Mouse (Mus musculus) liver, embryonic 14.5 days (tissue): Measurements from ENCODE around the gene Mkrn2os. TPM values are rescaled to one million over a fixed set of nuclear protein-coding genes. Genes with fewer than 3 reads are reported as not detected.

ENCODE experiments used
- ATAC-seq: fragments of 200-750 bp; cut with Nextera tagmentation; 2 replicates; pipeline ENCODE4 v1.8.0; 2017; ENCODE audit warnings: moderate number of reproducible peaks, mild to moderate bottlenecking, moderate library complexity; ENCODE audit not compliant: insufficient read depth
- DNase-seq, 3 experiments: peaks; one replicate each; pipeline ENCODE4 v3.0.0-alpha.2; 2012 to 2013; ENCODE audit warnings: low read depth in 3 of 3, low spot score in 3 of 3
- H3K27ac ChIP-seq: fragments of 300-500 bp; sonication (generic); 2 replicates; pipeline ENCODE4 v1.5.1; 2014; ENCODE audit warnings: moderate library complexity, mild to moderate bottlenecking, control low read depth, inconsistent platforms
- H3K27me3 ChIP-seq: fragments of 300-500 bp; sonication (generic); 2 replicates; pipeline ENCODE4 v1.6.1; 2014; ENCODE audit warnings: mild to moderate bottlenecking, low read length, moderate library complexity; ENCODE audit not compliant: control insufficient read depth, insufficient read depth
- H3K36me3 ChIP-seq: fragments of 300-500 bp; sonication (generic); replicated peaks from 2 replicates; pipeline ENCODE4 v1.6.1; 2014; ENCODE audit warnings: low read depth; ENCODE audit not compliant: control insufficient read depth, insufficient read depth
- H3K4me1 ChIP-seq, 2 experiments: fragments of 200-500 bp in 1 of 2; fragments of 300-500 bp in 1 of 2; sonication (generic) in 1 of 2; replicated peaks; 2 replicates each; pipeline ENCODE4 v1.6.1; 2012 to 2014; ENCODE audit warnings: antibody characterized with exemption in 1 of 2, inconsistent platforms in 1 of 2, low read length in 1 of 2; ENCODE audit not compliant: control insufficient read depth in 2 of 2, insufficient read depth in 2 of 2
- H3K4me2 ChIP-seq: fragments of 300-500 bp; sonication (generic); 2 replicates; pipeline ENCODE4 v1.6.1; 2014; ENCODE audit warnings: low read depth, mild to moderate bottlenecking, control low read depth, moderate library complexity
- H3K4me3 ChIP-seq, 2 experiments: fragments of 200-500 bp in 1 of 2; fragments of 300-500 bp in 1 of 2; sonication (generic) in 1 of 2; 2 replicates each; pipeline ENCODE4 v1.5.1; 2012 to 2014; ENCODE audit warnings: low read depth in 2 of 2, low read length in 2 of 2, mild to moderate bottlenecking in 2 of 2, control low read depth in 1 of 2, inconsistent platforms in 1 of 2, moderate library complexity in 1 of 2; ENCODE audit not compliant: insufficient read depth in 1 of 2
- H3K9ac ChIP-seq: fragments of 300-500 bp; sonication (generic); replicated peaks from 2 replicates; pipeline ENCODE4 v1.6.1; 2014; ENCODE audit warnings: mild to moderate bottlenecking, control low read depth, moderate library complexity
- H3K9me3 ChIP-seq: fragments of 300-500 bp; sonication (generic); 2 replicates; pipeline ENCODE4 v1.6.1; 2016; ENCODE audit warnings: low read length, mixed read lengths; ENCODE audit not compliant: control insufficient read depth
- CTCF ChIP-seq: IDR thresholded peaks from 2 replicates; pipeline ENCODE4 v1.5.1; 2016; ENCODE audit warnings: antibody characterized with exemption, low read depth, control low read depth
- EP300 ChIP-seq: IDR thresholded peaks from 2 replicates; pipeline ENCODE4 v1.6.1; 2016; ENCODE audit warnings: antibody characterized with exemption, low read depth
- WGBS: fragments of 180-500 bp; shearing (Covaris S2); extraction: QIAGEN DNeasy Blood & Tissue Kit; methylation state at CpG from one replicate; pipeline ENCODE4 v1.1.7; 2014; ENCODE audit not compliant: insufficient replicate concordance; 5-methylcytosine and 5-hydroxymethylcytosine counted together
- polyA plus RNA-seq, 2 experiments: library from polyadenylated mRNA; depleted of rRNA in 1 of 2; stranded (reverse) in 1 of 2; unstranded in 1 of 2; fragments of >200 nt; fragmentation: Nextera tagmentation in 1 of 2; extraction: Ambion mirVana in 1 of 2; gene quantifications; 2 replicates each; pipeline versions ENCODE4 v1.2.1 to v1.2.3; 2012 to 2014

The Mkrn2os gene
- polyA plus RNA-seq, 2 experiments = 5.3 to 8.0 TPM

DNA sequence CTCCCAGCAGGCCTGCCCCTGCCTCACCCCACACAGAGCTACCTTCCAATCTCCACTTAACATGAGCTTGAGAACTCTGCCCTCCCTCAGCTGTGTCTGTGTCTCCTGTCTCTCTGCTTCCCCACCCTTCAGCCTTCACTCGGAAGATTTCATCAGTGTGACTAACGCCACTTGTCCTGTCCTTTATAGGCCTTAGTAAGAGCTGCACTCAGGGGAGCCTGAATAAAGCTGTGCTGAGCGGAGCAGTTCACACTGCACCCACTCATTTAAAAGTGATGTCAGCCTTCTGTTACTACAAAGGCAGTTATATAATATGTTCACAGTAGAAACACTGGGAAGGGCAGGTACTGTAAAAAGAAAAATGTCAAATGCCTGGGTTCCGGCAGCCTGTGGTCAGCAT, 15.1 kb upstream of the Mkrn2os start:
- DNase-seq (no peak), ATAC-seq (no peak)
- 74% methylated on average over 4 of the region's 4 CpGs for WGBS
- no peak overlapping the region for H3K27ac ChIP-seq
- H3K9ac ChIP-seq = no peak overlapping the region
- peaks cover 7% of the 10 kb centered on the region in 2 experiments for H3K4me1 ChIP-seq
- no peaks in the 10 kb centered on the region for H3K9me3 ChIP-seq
- no peak overlapping the region for H3K4me3 ChIP-seq
- H3K27me3 ChIP-seq = no peaks in the 10 kb centered on the region
- H3K4me2 ChIP-seq = no peak overlapping the region
- TF ChIP-seq CTCF (no peak), EP300 (no peak)
- no peaks in the 10 kb centered on the region; the same call in 1 of the 2 replicates for H3K36me3 ChIP-seq

- no peak overlapping the region for H3K27ac ChIP-seq
- WGBS = 67% methylated on average over 1 of the region's 1 CpGs
- H3K4me3 ChIP-seq = no peak overlapping the region
- no peak overlapping the region for H3K4me2 ChIP-seq
- no peaks in the 10 kb centered on the region for H3K27me3 ChIP-seq
- H3K9ac ChIP-seq = no peak overlapping the region
- ATAC-seq = no peak
- no peaks in the 10 kb centered on the region; the same call in 1 of the 2 replicates for H3K36me3 ChIP-seq
- no peak for DNase-seq
- TF ChIP-seq EP300 = no peak
- TF ChIP-seq CTCF = no peak
- peaks cover 7 to 8% of the 10 kb centered on the region in 2 experiments for H3K4me1 ChIP-seq
- no peaks in the 10 kb centered on the region for H3K9me3 ChIP-seq
Observed at GRCm38 (mm10) chr6:115606461-115606860, 14.1 kb upstream of the Mkrn2os start.

- H3K9ac ChIP-seq = peak within 1 kb of the TSS; percentile 91
- WGBS = under 1% methylated on average over 61 of the region's 61 CpGs
- TF ChIP-seq CTCF (no peak), EP300 (no peak)
Observed at GRCm38 (mm10) chr6:115601715-115602523, 9.5 kb upstream of the Mkrn2os start, which contains the start of gene Mkrn2. Gene Mkrn2 (plus strand): TSS chr6:115601902.

GRCm38 (mm10) chr6:115601322-115601714, 8.9 kb upstream of the Mkrn2os start:
- peaks cover 8 to 9% of the 10 kb centered on the region in 2 experiments for H3K4me1 ChIP-seq
- DNase-seq = no peak
- H3K27me3 ChIP-seq = no peaks in the 10 kb centered on the region
- 68% methylated on average over 4 of the region's 4 CpGs for WGBS
- no peak overlapping the region for H3K27ac ChIP-seq
- H3K9me3 ChIP-seq = no peaks in the 10 kb centered on the region
- peak overlapping the region; percentile 87 for H3K4me2 ChIP-seq
- ATAC-seq = no peak
- peak overlapping the region in 1 of 2 experiments; percentile 84; a peak in 3 of 4 replicates for H3K4me3 ChIP-seq
- no peaks in the 10 kb centered on the region for H3K36me3 ChIP-seq
- TF ChIP-seq EP300 (no peak), CTCF (no peak)
- no peak overlapping the region for H3K9ac ChIP-seq

More at GRCm38 (mm10) chr6:115601715-115602523, 9.5 kb upstream of the Mkrn2os start, which contains the start of gene Mkrn2:
- Histone ChIP-seq H3K9me3 (no peaks in the 10 kb centered on the region), H3K36me3 (no peaks in the 10 kb centered on the region), H3K27ac (peak within 1 kb of the TSS; percentile 61), H3K4me1 (peaks cover 8 to 9% of the 10 kb centered on the region in 2 experiments), H3K27me3 (no peaks in the 10 kb centered on the region), H3K4me2 (peak within 1 kb of the TSS; percentile 87), H3K4me3 (peak within 1 kb of the TSS; percentile 84 to 98)
- peak; percentile 65 to 72 (median 71) for DNase-seq
- ATAC-seq = peak; percentile 95

DNA sequence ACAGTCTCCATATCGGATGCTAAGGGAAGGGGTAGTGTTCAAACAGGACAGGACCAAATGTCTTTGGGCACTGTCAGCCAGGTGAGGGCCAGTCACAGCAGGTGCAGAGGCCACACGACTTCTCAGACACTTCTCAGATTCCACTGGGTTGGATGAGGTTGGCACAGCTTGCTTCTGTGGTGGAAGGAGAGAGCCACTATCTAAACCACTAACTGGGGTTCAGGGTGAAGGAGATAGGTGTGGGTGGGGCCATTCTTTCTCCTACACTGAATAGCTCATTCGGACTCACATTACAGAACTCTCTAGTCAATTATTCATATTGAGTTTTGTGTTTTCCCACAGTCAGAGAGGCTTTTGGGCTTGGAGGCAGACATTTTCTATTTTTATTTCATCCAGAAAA, 3.3 kb upstream of the Mkrn2os start:
- TF ChIP-seq EP300 (no peak), CTCF (no peak)
- Histone ChIP-seq H3K4me2 (no peak overlapping the region), H3K9me3 (no peaks in the 10 kb centered on the region), H3K9ac (no peak overlapping the region), H3K27me3 (no peaks in the 10 kb centered on the region), H3K27ac (no peak overlapping the region), H3K4me1 (no peaks in the 10 kb centered on the region), H3K4me3 (no peak overlapping the region), H3K36me3 (no peaks in the 10 kb centered on the region)
- ATAC-seq (no peak), DNase-seq (no peak)
- whole genome bisulfite sequencing = 41% methylated on average over 3 of the region's 3 CpGs
